Mouse (Mus musculus) erythroblast, embryonic 14.5 days (primary cell): Measurements from ENCODE around the gene Hcfc2.

Experiments used
- GATA1 ChIP-seq: IDR thresholded peaks from 2 replicates; pipeline ENCODE4 v1.6.1; 2012; ENCODE audit warnings: low read length, inconsistent platforms, mixed read lengths
- TAL1 ChIP-seq: IDR thresholded peaks from 3 replicates; pipeline ENCODE4 v1.6.1; 2012; ENCODE audit warnings: low read length, inconsistent platforms, mixed read lengths

DNA sequence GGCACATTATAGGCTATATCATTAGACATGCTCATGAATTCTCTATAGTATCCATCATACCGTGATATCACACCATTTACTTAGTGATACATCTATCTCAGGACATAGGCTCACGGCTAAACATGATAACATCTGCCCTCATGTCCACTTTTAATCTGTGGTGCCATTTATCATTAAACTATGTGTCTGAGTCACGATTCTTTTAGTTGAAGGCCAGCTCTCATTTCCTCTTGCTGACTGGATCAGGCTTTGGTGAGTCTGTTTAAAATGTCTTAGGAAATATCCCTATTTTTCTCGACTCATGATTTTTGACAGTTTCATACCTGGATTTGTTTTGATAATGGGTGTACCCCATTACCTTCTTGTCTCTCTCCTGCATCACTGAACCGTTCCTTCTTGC, at the start of gene Hcfc2:
- TF ChIP-seq GATA1 (no peak), TAL1 (no peak)
